Mouse (Mus musculus) kidney, adult 18-20 months (tissue): ENCODE measurements around the gene Vmn1r233.

Experiments
- DNase-seq: peaks from one replicate; pipeline ENCODE4 v3.0.0; 2021

Vmn1r233 gene

GRCm38 (mm10) chr17:20996364-20996763 is at the start of gene Vmn1r233:
Gene Vmn1r233 (minus strand): TSS chr17:20996464.
- no peak for DNase-seq

DNA sequence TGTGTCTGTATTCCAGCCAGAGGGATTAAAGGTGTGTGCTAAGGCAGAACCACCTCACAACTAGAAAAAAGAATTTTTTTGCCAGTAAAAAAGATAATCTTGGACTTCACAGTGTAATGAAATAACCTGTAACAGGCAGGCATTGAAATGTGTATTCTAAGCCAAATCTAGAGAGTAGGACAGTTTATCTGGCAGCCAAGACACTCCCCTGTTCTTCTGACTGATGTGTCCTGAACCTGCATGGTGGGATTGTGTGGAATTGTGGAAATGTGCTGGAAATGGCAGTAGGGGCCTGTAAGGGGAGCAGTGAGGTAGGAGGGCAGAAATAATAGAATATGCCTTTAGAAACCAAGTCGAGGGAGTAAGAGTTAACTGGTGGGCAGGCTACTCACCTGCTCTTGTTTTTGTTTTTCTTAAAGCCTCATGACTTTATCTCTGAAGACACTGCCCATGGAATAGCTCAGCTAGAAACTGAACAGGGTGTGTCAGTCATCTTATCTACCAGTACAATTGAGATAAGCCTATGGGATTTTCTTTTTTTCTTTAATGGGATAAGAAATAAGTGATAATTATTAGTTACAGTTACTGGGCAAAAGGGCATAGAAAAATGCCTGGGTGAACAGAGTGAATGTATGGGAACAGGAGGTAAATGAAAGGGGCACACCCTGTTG is 22.3 kb upstream of the Vmn1r233 start:
- no peak for DNase-seq

GRCm38 (mm10) chr17:21009726-21010125 is 13.5 kb upstream of the Vmn1r233 start:
- no peak for DNase-seq

DNA sequence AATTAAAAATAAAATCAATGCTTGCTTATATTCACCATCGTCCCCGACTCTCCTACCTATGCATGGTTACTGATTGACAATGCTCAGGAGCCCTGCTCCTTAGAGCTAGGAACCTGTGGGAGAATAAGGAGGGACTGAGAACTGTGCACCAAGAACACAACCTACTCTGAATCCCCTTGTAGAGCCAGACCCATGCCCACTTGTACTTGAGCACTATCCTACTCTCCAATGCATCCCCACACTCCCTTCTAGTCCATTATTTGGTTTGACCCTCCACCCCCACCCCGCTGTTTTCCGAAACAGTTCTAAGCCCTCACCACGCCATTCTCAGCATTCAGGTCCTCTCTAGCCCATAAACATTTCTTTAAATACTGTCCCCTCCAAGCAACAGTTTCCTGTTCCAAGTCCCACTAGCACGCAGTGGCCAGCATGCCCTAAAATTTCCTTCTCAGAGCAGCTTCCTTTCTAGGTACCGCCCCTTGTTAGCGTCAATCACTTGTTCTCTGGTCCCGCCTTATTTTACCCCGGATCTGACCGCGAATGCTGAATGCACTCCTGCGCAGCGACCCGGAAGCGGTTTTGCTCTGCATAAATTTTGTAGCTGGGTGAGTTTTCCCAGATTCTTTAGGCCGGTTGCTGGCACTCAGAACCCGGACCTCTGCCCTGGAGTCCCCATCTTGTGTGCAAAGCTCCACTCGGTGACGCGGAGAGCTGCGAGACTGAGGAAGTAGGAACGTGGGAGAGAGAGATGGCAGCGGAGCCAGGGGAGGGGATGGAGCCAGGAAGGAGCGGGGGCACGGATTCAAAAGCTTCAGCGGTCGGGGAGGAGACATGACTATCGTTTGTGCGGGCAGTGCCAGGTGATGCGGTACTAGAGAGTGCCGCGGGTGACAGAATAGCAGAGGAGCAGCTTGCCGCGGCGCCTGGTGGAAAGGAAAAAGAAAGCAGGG is 12.4 kb upstream of the Vmn1r233 start, which contains the start of gene Zfp160:
Zfp160 (plus strand) TSS at position 522 of the 950 bp plus-strand sequence.
- peak; percentile 89 for DNase-seq

- DNase-seq = no peak
Measured at GRCm38 (mm10) chr17:20993716-20994115, 2.5 kb downstream of the Vmn1r233 start.

DNA sequence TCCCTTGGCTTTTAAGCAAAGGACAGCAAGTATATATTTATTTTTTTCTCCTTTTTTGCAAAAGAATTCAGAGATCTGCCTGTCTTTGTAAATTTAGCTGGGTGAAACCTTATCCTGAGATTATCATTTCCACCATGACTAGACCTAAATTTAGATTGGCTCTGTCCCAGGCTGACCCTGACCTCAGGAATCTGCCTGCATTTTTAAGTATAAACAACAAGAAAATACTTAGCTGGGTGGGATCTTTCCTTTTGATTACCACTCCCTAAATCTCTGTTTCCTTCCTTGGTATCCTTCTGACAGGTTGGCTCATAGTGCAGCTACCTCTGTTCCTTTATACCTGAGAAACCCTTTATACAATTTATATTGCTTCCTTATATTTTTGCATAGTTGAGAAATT is 29.6 kb downstream of the Vmn1r233 start:
- no peak for DNase-seq

- no peak for DNase-seq
Measured at GRCm38 (mm10) chr17:20965421-20965820, 30.8 kb downstream of the Vmn1r233 start.

- DNase-seq = no peak
Measured at GRCm38 (mm10) chr17:20960386-20960785, 35.9 kb downstream of the Vmn1r233 start.

- DNase-seq = no peak
Measured at GRCm38 (mm10) chr17:20946636-20947035, 49.6 kb downstream of the Vmn1r233 start.

DNA sequence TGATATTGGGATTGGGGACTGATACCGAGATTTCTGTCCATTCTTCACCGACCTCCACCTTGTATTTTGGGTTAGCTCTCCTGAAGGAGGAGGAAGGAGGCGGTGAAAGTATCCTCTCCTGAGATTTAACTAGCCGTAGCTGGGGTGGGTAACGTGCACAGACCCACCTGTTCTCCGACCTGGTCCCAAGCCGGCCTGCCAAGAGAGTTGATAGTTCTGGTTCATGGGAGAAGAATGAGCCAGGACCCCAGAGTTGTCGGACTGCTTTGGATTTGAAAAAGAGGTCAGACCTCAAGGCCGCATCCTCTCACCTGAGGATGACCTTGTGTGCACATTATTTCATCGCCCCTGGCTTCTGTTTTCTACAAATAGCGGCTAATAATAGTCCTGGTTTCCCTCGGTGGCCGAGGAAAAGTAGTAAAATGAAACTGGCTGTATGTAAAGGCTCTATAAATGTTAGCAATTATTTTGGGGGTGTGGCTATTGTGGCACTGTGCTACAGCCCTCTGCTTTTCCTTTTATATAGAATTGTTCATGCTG is 50.2 kb downstream of the Vmn1r233 start:
- DNase-seq = no peak

DNA sequence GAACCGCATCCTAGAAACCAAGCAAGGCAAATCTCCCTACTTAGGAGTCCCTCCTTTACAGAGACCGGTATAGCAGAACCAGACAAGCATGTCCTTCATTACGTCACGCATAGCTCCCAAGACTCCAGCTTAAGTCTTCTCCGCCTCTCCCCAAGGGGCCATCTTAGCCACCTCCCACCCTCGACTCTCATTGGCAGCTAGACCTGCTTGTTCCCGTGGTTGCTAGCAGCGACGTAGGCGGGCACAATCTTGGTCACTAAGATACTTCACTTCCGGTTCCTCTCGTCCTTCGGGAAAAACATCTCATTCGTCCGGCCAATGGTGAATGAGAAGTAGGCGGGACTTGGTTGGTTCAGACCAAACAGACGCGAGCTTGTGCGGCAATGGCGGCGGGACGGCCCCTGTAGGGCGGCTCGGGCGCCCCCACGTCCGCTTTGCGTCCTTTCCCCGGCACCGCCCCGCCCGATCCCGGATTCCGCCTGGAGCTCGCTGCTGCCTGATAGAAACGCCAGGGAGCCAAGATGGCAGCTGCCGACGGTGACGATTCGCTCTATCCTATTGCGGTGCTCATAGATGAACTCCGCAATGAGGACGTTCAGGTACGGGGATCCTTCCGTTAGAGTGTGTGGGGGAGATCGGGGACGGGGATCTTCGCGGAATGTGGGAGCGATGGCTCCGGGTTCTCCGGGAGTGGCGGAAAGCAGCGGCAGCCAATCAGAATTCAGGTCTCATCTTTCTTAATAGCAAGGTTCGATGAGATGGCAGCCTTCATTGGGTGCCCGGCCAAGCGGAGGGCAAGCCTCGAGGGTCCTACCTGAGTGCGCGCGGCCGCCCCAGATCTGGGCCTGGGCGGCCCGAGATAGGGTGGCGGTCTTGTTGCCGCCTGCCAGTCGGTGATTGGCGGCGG is 51.0 kb downstream of the Vmn1r233 start, which contains the start of gene Ppp2r1a:
Ppp2r1a (plus strand) TSS at position 327 of the 907 bp plus-strand sequence.
- DNase-seq = peak; percentile 100

- no peak for DNase-seq
Measured at GRCm38 (mm10) chr17:20944226-20944625, 52.0 kb downstream of the Vmn1r233 start.
